Mouse (Mus musculus) liver, embryonic 14.5 days (tissue): Measurements from ENCODE around the gene Adcyap1r1.

Source experiments
- CTCF ChIP-seq: IDR thresholded peaks from 2 replicates; pipeline ENCODE4 v1.5.1; 2016; ENCODE audit warnings: antibody characterized with exemption, low read depth, control low read depth
- EP300 ChIP-seq: IDR thresholded peaks from 2 replicates; pipeline ENCODE4 v1.6.1; 2016; ENCODE audit warnings: antibody characterized with exemption, low read depth

GRCm38 (mm10) chr6:55509130-55509870 is 57.5 kb downstream of the Adcyap1r1 start:
- TF ChIP-seq CTCF (no peak), EP300 (no peak)
